8 mouse cellular contexts compared by ENCODE assay signal in genomic region chr8:11636324-11637057, GRCm38 (mm10). TPM values are rescaled to one million over a fixed set of nuclear protein-coding genes. Genes with fewer than 3 reads are reported as not detected.
DNase-seq lines count a peak whose midpoint lies in the region; ATAC-seq lines count a peak whose summit lies in the region.

No protein-coding gene starts in this region.

- no peaks in the 10 kb centered on the region for H3K27me3 ChIP-seq in intestine, embryonic 16.5 days (replicated peaks; ENCODE audit: control insufficient read depth, insufficient read depth, low read length)

- H3K9me3 ChIP-seq in intestine, embryonic 16.5 days (ENCODE audit: control insufficient read depth, low read length), result peaks cover 3% of the 10 kb centered on the region; the same call in 1 of the 2 replicates

- ATAC-seq in intestine, embryonic 16.5 days, result peak; percentile 77

- H3K4me3 ChIP-seq in intestine, embryonic 16.5 days (ENCODE audit: low read length), result peak overlapping the region; percentile 93

- intact Hi-C loops in left cerebral cortex, postnatal 25 days (cut with DNase I), result loop anchor here (5.0 kb wide), 1 partner anchor 66 kb away; the partner anchor contains the start of gene 1700016D06Rik

- peak; percentile 87 for DNase-seq in adrenal gland, adult 8-10 months
- DNase-seq in embryo, embryonic 9.5 days (ENCODE audit: extremely low spot score), result peak; percentile 88
- peak; percentile 71 to 83 for DNase-seq in gastrocnemius, postnatal 4 days (ENCODE audit: low spot score in 2 of 2)
- peak; percentile 80 for DNase-seq in left cerebral cortex, postnatal 25 days (ENCODE audit: low spot score in 2 of 2)
- DNase-seq in mesoderm, embryonic 11.5 days (ENCODE audit: low read depth, low spot score), result peak; percentile 82
- DNase-seq in right cerebral cortex, postnatal 25 days, result peak; percentile 78
- DNase-seq in urinary bladder, postnatal 36 days (ENCODE audit: low spot score in 2 of 2), result peak; percentile 70 to 84

- peaks cover 25% of the 10 kb centered on the region for H3K4me1 ChIP-seq in intestine, embryonic 16.5 days (ENCODE audit: control insufficient read depth, insufficient read depth, low read length)

- peak overlapping the region; percentile 99 for H3K27ac ChIP-seq in intestine, embryonic 16.5 days (ENCODE audit: low read length)

- peaks cover 2% of the 10 kb centered on the region; the same call in 1 of the 2 replicates for H3K36me3 ChIP-seq in intestine, embryonic 16.5 days (ENCODE audit: control insufficient read depth, insufficient read depth, low read length)

- 5% methylated on average over 30 of the region's 30 CpGs for WGBS in intestine, embryonic 16.5 days

- H3K4me2 ChIP-seq in intestine, embryonic 16.5 days (ENCODE audit: low read depth, low read length), result peak overlapping the region; percentile 88

- peak overlapping the region; percentile 93 for H3K9ac ChIP-seq in intestine, embryonic 16.5 days (ENCODE audit: low read depth, low read length)

RNA-seq across cellular contexts. Expression of gene Ankrd10, which starts 0.9 kb away (rescaled TPM):
- 10 to 100 TPM; 50.9 to 93.7 (median 66.6) TPM for total RNA-seq in adrenal gland, adult 8-10 months (2022)
- total RNA-seq in gastrocnemius, postnatal 4 days (2021), result 10 to 100 TPM; 68.0 to 98.1 TPM
- polyA plus RNA-seq in intestine, embryonic 16.5 days (2015; fragmentation: Nextera tagmentation; extraction: Ambion mirVana), result 68.9 and 73.5 TPM in 2 replicates
- total RNA-seq in left cerebral cortex, postnatal 25 days (2021), result 10 to 100 TPM; 44.9 to 59.9 TPM

Comparison
In these comparisons a context has a peak if more than half of its experiments do, and no peak if none do; other contexts are left out.
1. Peak in every context shown above with its lines: DNase-seq, ATAC-seq, H3K4me3 ChIP-seq and H3K27ac ChIP-seq.